Mouse (Mus musculus): ENCODE data around the gene Hps5. TPM values are rescaled to one million over a fixed set of nuclear protein-coding genes. Genes with fewer than 3 reads are reported as not detected.
"Not testable (repeated sequence)": the region's sequence is repeated elsewhere in the genome, so short reads cannot be mapped to it uniquely, and the experiment has no call there.

The Hps5 gene
- total and polyA plus RNA-seq, 3 experiments, result 17.8 to 26.0 (median 20.8) TPM

GRCm38 (mm10) chr7:46746381-46746780 is 49.5 kb downstream of the Hps5 start:
- in situ Hi-C loops (cut with MboI; ENCODE audit: low pct_ligation_motif_present, low pct_unique_long_range_greater_than_20kb, low sequenced_read_pairs), result no loop called here
- Histone ChIP-seq H3K4me3 (replicated peaks in 1 of 3; ENCODE audit: low read depth in 2 of 3, low read length in 2 of 3, poor library complexity in 1 of 3) (no peak overlapping the region), H3K36me3 (replicated peaks in 1 of 2; ENCODE audit: control insufficient read depth in 1 of 2, insufficient read depth in 1 of 2, low read length in 1 of 2) (no peaks in the 10 kb centered on the region), H3K4me1 (ENCODE audit: control insufficient read depth in 1 of 2, insufficient read depth in 2 of 2) (peaks cover 12 to 26% of the 10 kb centered on the region in 2 experiments), H3K27ac (ENCODE audit: insufficient read depth, low read depth) (no peak overlapping the region), H3K79me2 (replicated peaks; ENCODE audit: control insufficient read depth, extremely low read depth, insufficient read depth, poor library complexity, severe bottlenecking) (no peaks in the 10 kb centered on the region), H3K4me2 (ENCODE audit: insufficient read depth, low read depth, poor library complexity, severe bottlenecking) (no peak overlapping the region), H3K9ac (ENCODE audit: insufficient read depth, low read depth) (no peak overlapping the region), H3K9me3 (replicated peaks; ENCODE audit: low read length) (no peaks in the 10 kb centered on the region), H3K27me3 (replicated peaks) (no peaks in the 10 kb centered on the region)
- dilution Hi-C loops (cut with MboI; ENCODE audit: extremely low pct_ligation_motif_present, extremely low pct_unique_long_range_greater_than_20kb, low sequenced_read_pairs), result no loop called here
- TF ChIP-seq CHD2 (IDR thresholded peaks at IDR 0.05; ENCODE audit: low read length), result no peak
- TF ChIP-seq E2F4 (IDR thresholded peaks at IDR 0.05; ENCODE audit: insufficient replicate concordance, low read depth, low read length), result no peak
- no peak for TF ChIP-seq RCOR1 (conservative IDR thresholded peaks at IDR 0.05; ENCODE audit: low read depth, low read length)
- no peak for TF ChIP-seq USF1 (IDR thresholded peaks at IDR 0.05; ENCODE audit: low read depth, low read length)
- no peak for TF ChIP-seq KAT2A (IDR thresholded peaks at IDR 0.05; ENCODE audit: insufficient replicate concordance, low read length)
- TF ChIP-seq SMC3 (IDR thresholded peaks at IDR 0.05; ENCODE audit: low read depth, low read length), result no peak
- TF ChIP-seq NRF1 (IDR thresholded peaks at IDR 0.05; ENCODE audit: low read depth, low read length), result no peak
- TF ChIP-seq HCFC1 (IDR thresholded peaks at IDR 0.05; ENCODE audit: low read depth, low read length), result no peak
- TF ChIP-seq BHLHE40 (IDR thresholded peaks at IDR 0.05; ENCODE audit: low read depth, low read length), result no peak
- TF ChIP-seq IRF4 (IDR thresholded peaks at IDR 0.05; ENCODE audit: low read depth, low read length), result no peak
- no peak for TF ChIP-seq ZKSCAN1 (IDR thresholded peaks at IDR 0.05; ENCODE audit: borderline replicate concordance, low read depth, low read length)
- TF ChIP-seq MAZ (IDR thresholded peaks at IDR 0.05; ENCODE audit: low read depth, low read length), result no peak
- TF ChIP-seq POLR2A (IDR thresholded peaks at IDR 0.05; ENCODE audit: low read depth, low read length), result no peak
- no peak for DNase-seq (ENCODE audit: extremely low read depth)

- Histone ChIP-seq H3K4me2 (ENCODE audit: insufficient read depth, low read depth, poor library complexity, severe bottlenecking) (no peak overlapping the region), H3K9ac (ENCODE audit: insufficient read depth, low read depth) (no peak overlapping the region), H3K27me3 (replicated peaks) (no peaks in the 10 kb centered on the region), H3K79me2 (replicated peaks; ENCODE audit: control insufficient read depth, extremely low read depth, insufficient read depth, poor library complexity, severe bottlenecking) (no peaks in the 10 kb centered on the region), H3K27ac (ENCODE audit: insufficient read depth, low read depth) (no peak overlapping the region), H3K9me3 (replicated peaks; ENCODE audit: low read length) (no peaks in the 10 kb centered on the region), H3K36me3 (replicated peaks in 1 of 2; ENCODE audit: control insufficient read depth in 1 of 2, insufficient read depth in 1 of 2, low read length in 1 of 2) (no peaks in the 10 kb centered on the region), H3K4me3 (replicated peaks in 1 of 3; ENCODE audit: low read depth in 2 of 3, low read length in 2 of 3, poor library complexity in 1 of 3) (no peak overlapping the region), H3K4me1 (ENCODE audit: control insufficient read depth in 1 of 2, insufficient read depth in 2 of 2) (peaks cover 15 to 31% of the 10 kb centered on the region in 2 experiments)
- DNase-seq (ENCODE audit: extremely low read depth), result no peak
- dilution Hi-C loops (cut with MboI; ENCODE audit: extremely low pct_ligation_motif_present, extremely low pct_unique_long_range_greater_than_20kb, low sequenced_read_pairs) (no loop called here), in situ Hi-C loops (cut with MboI; ENCODE audit: low pct_ligation_motif_present, low pct_unique_long_range_greater_than_20kb, low sequenced_read_pairs) (no loop called here)
- no peak for TF ChIP-seq PAX5 (IDR thresholded peaks at IDR 0.05; ENCODE audit: low read length)
- no peak for TF ChIP-seq IRF4 (IDR thresholded peaks at IDR 0.05; ENCODE audit: low read depth, low read length)
- TF ChIP-seq ZKSCAN1 (IDR thresholded peaks at IDR 0.05; ENCODE audit: borderline replicate concordance, low read depth, low read length), result no peak
- TF ChIP-seq TCF12 (IDR thresholded peaks at IDR 0.05; ENCODE audit: low read depth, low read length), result no peak
- TF ChIP-seq GABPA (IDR thresholded peaks at IDR 0.05; ENCODE audit: insufficient replicate concordance, low read depth, low read length), result no peak
- TF ChIP-seq SMC3 (IDR thresholded peaks at IDR 0.05; ENCODE audit: low read depth, low read length), result no peak
- no peak for TF ChIP-seq MAX (IDR thresholded peaks at IDR 0.05; ENCODE audit: low read length)
- TF ChIP-seq MAZ (IDR thresholded peaks at IDR 0.05; ENCODE audit: low read depth, low read length), result no peak
- no peak for TF ChIP-seq POLR2AphosphoS2 (IDR thresholded peaks at IDR 0.05; ENCODE audit: low read depth, low read length)
- TF ChIP-seq NRF1 (IDR thresholded peaks at IDR 0.05; ENCODE audit: low read depth, low read length), result no peak
- no peak for TF ChIP-seq CHD1 (IDR thresholded peaks at IDR 0.05; ENCODE audit: low read depth, low read length)
- no peak for TF ChIP-seq USF1 (IDR thresholded peaks at IDR 0.05; ENCODE audit: low read depth, low read length)
- no peak for TF ChIP-seq EP300 (IDR thresholded peaks at IDR 0.05; ENCODE audit: low read length)
Observed at GRCm38 (mm10) chr7:46745816-46746215, 50.0 kb downstream of the Hps5 start.

GRCm38 (mm10) chr7:46742880-46743279 is 53.0 kb downstream of the Hps5 start, which contains the start of gene Saa1:
Gene Saa1 (minus strand): TSS chr7:46742980.
- H3K27ac ChIP-seq (ENCODE audit: insufficient read depth, low read depth); H3K79me2 ChIP-seq (replicated peaks; ENCODE audit: control insufficient read depth, extremely low read depth, insufficient read depth, poor library complexity, severe bottlenecking); H3K27me3 ChIP-seq (replicated peaks); H3K9me3 ChIP-seq (replicated peaks; ENCODE audit: low read length); dilution Hi-C loops (cut with MboI; ENCODE audit: extremely low pct_ligation_motif_present, extremely low pct_unique_long_range_greater_than_20kb, low sequenced_read_pairs); H3K4me2 ChIP-seq (ENCODE audit: insufficient read depth, low read depth, poor library complexity, severe bottlenecking); in situ Hi-C loops (cut with MboI; ENCODE audit: low pct_ligation_motif_present, low pct_unique_long_range_greater_than_20kb, low sequenced_read_pairs); H3K9ac ChIP-seq (ENCODE audit: insufficient read depth, low read depth); H3K4me3 ChIP-seq (replicated peaks in 1 of 3; ENCODE audit: low read depth in 2 of 3, low read length in 2 of 3, poor library complexity in 1 of 3); DNase-seq (ENCODE audit: extremely low read depth); H3K36me3 ChIP-seq (replicated peaks in 1 of 2; ENCODE audit: control insufficient read depth in 1 of 2, insufficient read depth in 1 of 2, low read length in 1 of 2): not testable (repeated sequence)
- H3K4me1 ChIP-seq (ENCODE audit: control insufficient read depth in 1 of 2, insufficient read depth in 2 of 2), result peaks cover 8 to 20% of the 10 kb centered on the region in 2 experiments

DNA sequence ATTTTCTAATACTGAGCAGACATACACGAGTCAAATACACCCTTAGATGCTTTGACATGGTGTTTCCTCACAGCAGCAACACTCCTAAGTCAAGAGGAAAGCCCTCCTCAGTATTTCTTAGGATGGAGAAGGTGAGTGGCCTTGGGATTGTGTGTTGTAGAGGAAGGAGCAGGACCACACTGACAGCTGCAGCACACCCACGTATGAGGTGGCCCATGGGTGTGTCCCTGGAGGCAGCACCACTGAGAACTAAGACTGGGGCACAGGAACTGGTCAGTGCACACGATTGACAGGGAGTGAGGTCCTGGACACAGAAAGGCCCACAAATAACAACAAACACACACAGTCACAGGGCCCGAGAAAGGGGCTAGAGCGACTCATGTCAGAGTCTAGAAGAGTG is 55.8 kb downstream of the Hps5 start:
- DNase-seq (ENCODE audit: extremely low read depth); H3K36me3 ChIP-seq (replicated peaks in 1 of 2; ENCODE audit: control insufficient read depth in 1 of 2, insufficient read depth in 1 of 2, low read length in 1 of 2); H3K79me2 ChIP-seq (replicated peaks; ENCODE audit: control insufficient read depth, extremely low read depth, insufficient read depth, poor library complexity, severe bottlenecking); H3K9me3 ChIP-seq (replicated peaks; ENCODE audit: low read length); H3K27ac ChIP-seq (ENCODE audit: insufficient read depth, low read depth); H3K4me2 ChIP-seq (ENCODE audit: insufficient read depth, low read depth, poor library complexity, severe bottlenecking); in situ Hi-C loops (cut with MboI; ENCODE audit: low pct_ligation_motif_present, low pct_unique_long_range_greater_than_20kb, low sequenced_read_pairs); H3K9ac ChIP-seq (ENCODE audit: insufficient read depth, low read depth); H3K27me3 ChIP-seq (replicated peaks); dilution Hi-C loops (cut with MboI; ENCODE audit: extremely low pct_ligation_motif_present, extremely low pct_unique_long_range_greater_than_20kb, low sequenced_read_pairs); H3K4me3 ChIP-seq (replicated peaks in 1 of 3; ENCODE audit: low read depth in 2 of 3, low read length in 2 of 3, poor library complexity in 1 of 3): not testable (repeated sequence)
- H3K4me1 ChIP-seq (ENCODE audit: control insufficient read depth in 1 of 2, insufficient read depth in 2 of 2), result peaks cover 6 to 16% of the 10 kb centered on the region in 2 experiments
